Mouse (Mus musculus) testis, adult 2 months (tissue): ENCODE measurements around the gene Gpc6.

ENCODE experiments used
- CTCF ChIP-seq: fragments of 200-500 bp; IDR thresholded peaks from 2 replicates; pipeline ENCODE4 v1.5.1; 2012; ENCODE audit warnings: low read depth, mild to moderate bottlenecking, inconsistent platforms, low read length, moderate library complexity; ENCODE audit not compliant: control insufficient read depth, insufficient read depth, insufficient replicate concordance
- POLR2A ChIP-seq: fragments of 200-500 bp; IDR thresholded peaks from 2 replicates; pipeline ENCODE4 v1.6.1; 2012; ENCODE audit warnings: low read depth, mild to moderate bottlenecking, inconsistent platforms, low read length, moderate library complexity; ENCODE audit not compliant: control insufficient read depth

GRCm38 (mm10) chr14:117919612-117920011 lies 994.5 kb downstream of the Gpc6 start:
- no peak for TF ChIP-seq POLR2A
- no peak for TF ChIP-seq CTCF
